Mouse (Mus musculus) intestine, postnatal 0 days (tissue): Measurements from ENCODE around the gene 1700037C18Rik. TPM values are rescaled to one million over a fixed set of nuclear protein-coding genes. Genes with fewer than 3 reads are reported as not detected.

ENCODE experiments used
- ATAC-seq: fragments of 200-750 bp; cut with Nextera tagmentation; 2 replicates; pipeline ENCODE4 v1.8.0; 2017; ENCODE audit warnings: mild to moderate bottlenecking, moderate TSS enrichment, moderate library complexity
- H3K27ac ChIP-seq: fragments of 300-500 bp; sonication (generic); 2 replicates; pipeline ENCODE4 v1.5.1; 2014; ENCODE audit warnings: mild to moderate bottlenecking, low read depth, low read length, moderate library complexity
- H3K27me3 ChIP-seq: fragments of 300-500 bp; sonication (generic); replicated peaks from 2 replicates; pipeline ENCODE4 v1.6.1; 2014; ENCODE audit warnings: low read length, mixed read lengths; ENCODE audit not compliant: control insufficient read depth, insufficient read depth
- H3K36me3 ChIP-seq: fragments of 300-500 bp; sonication (generic); 2 replicates; pipeline ENCODE4 v1.6.1; 2014; ENCODE audit warnings: mild to moderate bottlenecking, moderate library complexity; ENCODE audit not compliant: control insufficient read depth, insufficient read depth
- H3K4me1 ChIP-seq: fragments of 300-500 bp; sonication (generic); replicated peaks from 2 replicates; pipeline ENCODE4 v1.6.1; 2014; ENCODE audit warnings: antibody characterized with exemption, low read length, mixed read lengths; ENCODE audit not compliant: control insufficient read depth, insufficient read depth
- H3K4me2 ChIP-seq: fragments of 300-500 bp; sonication (generic); replicated peaks from 2 replicates; pipeline ENCODE4 v1.6.1; 2014; ENCODE audit warnings: low read depth, mild to moderate bottlenecking, moderate library complexity
- H3K4me3 ChIP-seq: fragments of 300-500 bp; sonication (generic); 2 replicates; pipeline ENCODE4 v1.5.1; 2014; ENCODE audit warnings: low read depth, low read length
- H3K9ac ChIP-seq: fragments of 300-500 bp; sonication (generic); 2 replicates; pipeline ENCODE4 v1.6.1; 2014; ENCODE audit warnings: mild to moderate bottlenecking, low read depth, low read length
- H3K9me3 ChIP-seq: fragments of 300-500 bp; sonication (generic); 2 replicates; pipeline ENCODE4 v1.6.1; 2016; ENCODE audit warnings: mixed run types; ENCODE audit not compliant: control insufficient read depth
- CTCF ChIP-seq: sonication (generic); IDR thresholded peaks from 2 replicates; pipeline ENCODE4 v1.5.1; 2016; ENCODE audit warnings: low read depth, mild to moderate bottlenecking, control low read depth, antibody characterized with exemption, moderate library complexity
- WGBS: fragments of 180-500 bp; shearing (Covaris S2); extraction: QIAGEN DNeasy Blood & Tissue Kit; methylation state at CpG from one replicate; pipeline ENCODE4 v1.1.7; 2014; 5-methylcytosine and 5-hydroxymethylcytosine counted together
- polyA plus RNA-seq: library from polyadenylated mRNA; unstranded; fragments of >200 nt; fragmentation: Nextera tagmentation; extraction: Ambion mirVana; gene quantifications from 2 replicates; pipeline ENCODE4 v1.2.1, GENCODE M21; 2015

1700037C18Rik gene
- polyA plus RNA-seq, 1 experiment from 2014 or later = 5.5 TPM

DNA sequence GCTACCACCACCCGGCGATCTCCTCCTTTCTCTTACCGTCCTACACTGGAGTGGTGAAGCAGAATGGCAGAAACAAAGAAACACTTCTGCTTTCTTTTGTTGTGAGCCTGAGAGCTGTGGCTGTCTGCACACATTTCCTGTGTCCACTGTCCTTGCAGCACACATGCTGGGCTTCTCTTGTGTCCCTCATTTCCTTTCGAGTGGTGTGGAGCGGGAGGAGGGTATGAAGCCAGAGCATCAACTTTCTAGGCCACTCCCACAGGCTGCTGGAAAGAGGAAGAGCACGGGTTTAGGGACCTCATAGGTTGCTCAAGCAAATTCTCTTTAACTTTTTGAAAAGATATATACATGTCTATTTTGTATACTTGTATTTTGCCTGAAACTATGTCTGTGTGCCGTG is 20.7 kb upstream of the 1700037C18Rik start:
- Histone ChIP-seq H3K4me3 (no peak overlapping the region), H3K27ac (no peak overlapping the region), H3K36me3 (peaks cover 39% of the 10 kb centered on the region), H3K9me3 (no peaks in the 10 kb centered on the region), H3K4me2 (no peak overlapping the region), H3K9ac (no peak overlapping the region), H3K27me3 (no peaks in the 10 kb centered on the region), H3K4me1 (no peaks in the 10 kb centered on the region)
- 79% methylated on average over 7 of the region's 7 CpGs for WGBS
- TF ChIP-seq CTCF = no peak
- no peak for ATAC-seq

- Histone ChIP-seq H3K9ac (no peak overlapping the region), H3K4me1 (no peaks in the 10 kb centered on the region), H3K27me3 (no peaks in the 10 kb centered on the region), H3K27ac (peak overlapping the region; percentile 8; the same call in 1 of the 2 replicates), H3K9me3 (no peaks in the 10 kb centered on the region), H3K36me3 (peaks cover 40% of the 10 kb centered on the region), H3K4me3 (no peak overlapping the region), H3K4me2 (no peak overlapping the region)
- TF ChIP-seq CTCF = no peak
- no peak for ATAC-seq
- WGBS = 19% methylated on average over 1 of the region's 1 CpGs
Observed at GRCm38 (mm10) chr16:3928582-3928981, 20.1 kb upstream of the 1700037C18Rik start.

DNA sequence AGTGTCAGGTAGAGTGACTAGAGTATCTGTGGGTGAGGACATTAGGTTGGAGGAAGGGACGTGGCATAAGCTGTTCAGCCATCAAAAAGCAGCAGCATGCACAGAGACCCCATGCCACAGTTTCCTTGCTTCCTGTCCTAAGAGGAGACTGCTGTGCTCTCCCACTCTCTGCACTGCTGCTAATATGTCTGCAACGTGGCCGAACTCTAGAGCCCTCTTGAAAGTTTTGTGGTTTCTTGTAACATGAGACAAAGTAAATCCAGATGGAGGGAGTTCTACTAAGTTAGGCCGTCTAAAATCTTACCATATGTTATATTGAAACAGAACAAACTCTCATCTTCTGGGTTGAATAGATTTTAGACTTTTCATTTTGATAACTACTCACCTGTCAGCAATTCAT is 15.5 kb upstream of the 1700037C18Rik start:
- Histone ChIP-seq H3K4me3 (no peak overlapping the region), H3K9ac (no peak overlapping the region), H3K27me3 (no peaks in the 10 kb centered on the region), H3K9me3 (no peaks in the 10 kb centered on the region), H3K4me1 (no peaks in the 10 kb centered on the region), H3K27ac (no peak overlapping the region), H3K36me3 (peaks cover 53% of the 10 kb centered on the region), H3K4me2 (no peak overlapping the region)
- 88% methylated on average over 4 of the region's 4 CpGs for WGBS
- no peak for TF ChIP-seq CTCF
- no peak for ATAC-seq

GRCm38 (mm10) chr16:3923515-3923914 is 15.0 kb upstream of the 1700037C18Rik start:
- Histone ChIP-seq H3K4me3 (no peak overlapping the region), H3K4me2 (no peak overlapping the region), H3K4me1 (no peaks in the 10 kb centered on the region), H3K36me3 (peaks cover 56% of the 10 kb centered on the region), H3K9ac (no peak overlapping the region), H3K9me3 (no peaks in the 10 kb centered on the region), H3K27me3 (no peaks in the 10 kb centered on the region), H3K27ac (no peak overlapping the region)
- 73% methylated on average over 3 of the region's 3 CpGs for WGBS
- no peak for TF ChIP-seq CTCF
- ATAC-seq = no peak

DNA sequence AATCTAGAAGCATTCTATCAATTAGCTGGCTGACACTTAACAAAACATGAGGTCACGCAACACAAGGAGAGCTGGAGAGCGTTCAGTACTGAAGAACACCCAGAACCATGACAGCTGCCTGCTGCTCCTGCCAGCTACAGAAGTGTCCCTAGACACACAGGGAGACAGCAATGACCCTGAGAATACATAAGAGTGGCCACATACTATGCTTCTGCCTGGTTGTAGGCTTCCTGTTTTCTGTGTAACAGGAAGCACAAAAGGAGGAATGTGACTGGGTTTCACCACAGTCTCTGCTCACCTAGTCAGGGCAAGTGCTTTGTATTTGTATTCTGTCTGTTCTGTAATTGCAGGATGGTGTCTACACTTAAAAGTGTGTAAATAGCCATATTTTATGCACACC is 12.3 kb upstream of the 1700037C18Rik start:
- Histone ChIP-seq H3K27ac (no peak overlapping the region), H3K4me1 (no peaks in the 10 kb centered on the region), H3K4me2 (no peak overlapping the region), H3K9me3 (no peaks in the 10 kb centered on the region), H3K27me3 (no peaks in the 10 kb centered on the region), H3K36me3 (peaks cover 65% of the 10 kb centered on the region), H3K9ac (no peak overlapping the region), H3K4me3 (no peak overlapping the region)
- no peak for TF ChIP-seq CTCF
- ATAC-seq = no peak
- WGBS = 89% methylated on average over 2 of the region's 2 CpGs

- H3K4me1 ChIP-seq = no peaks in the 10 kb centered on the region
- H3K27ac ChIP-seq = peak overlapping the region; percentile 54; the same call in 1 of the 2 replicates
- TF ChIP-seq CTCF = no peak
- no peaks in the 10 kb centered on the region for H3K27me3 ChIP-seq
- 3% methylated on average over 20 of the region's 20 CpGs for WGBS
- peak overlapping the region; percentile 88 for H3K4me2 ChIP-seq
- H3K9ac ChIP-seq = peak overlapping the region; percentile 64
- H3K4me3 ChIP-seq = peak overlapping the region; percentile 56
- no peaks in the 10 kb centered on the region for H3K9me3 ChIP-seq
- peaks cover 38% of the 10 kb centered on the region for H3K36me3 ChIP-seq
- no peak for ATAC-seq
Observed at GRCm38 (mm10) chr16:3909118-3909517, 629 bp upstream of the 1700037C18Rik start.

GRCm38 (mm10) chr16:3907471-3907870 is 1.0 kb downstream of the 1700037C18Rik start:
- Histone ChIP-seq H3K27ac (no peak overlapping the region), H3K9ac (no peak overlapping the region), H3K27me3 (no peaks in the 10 kb centered on the region), H3K9me3 (no peaks in the 10 kb centered on the region), H3K4me2 (no peak overlapping the region), H3K36me3 (peaks cover 39% of the 10 kb centered on the region), H3K4me1 (no peaks in the 10 kb centered on the region), H3K4me3 (no peak overlapping the region)
- no peak for ATAC-seq
- no peak for TF ChIP-seq CTCF
- 80% methylated on average over 2 of the region's 2 CpGs for WGBS
